ENCODE assay signal across 8 mouse cellular contexts in the genomic region with DNA sequence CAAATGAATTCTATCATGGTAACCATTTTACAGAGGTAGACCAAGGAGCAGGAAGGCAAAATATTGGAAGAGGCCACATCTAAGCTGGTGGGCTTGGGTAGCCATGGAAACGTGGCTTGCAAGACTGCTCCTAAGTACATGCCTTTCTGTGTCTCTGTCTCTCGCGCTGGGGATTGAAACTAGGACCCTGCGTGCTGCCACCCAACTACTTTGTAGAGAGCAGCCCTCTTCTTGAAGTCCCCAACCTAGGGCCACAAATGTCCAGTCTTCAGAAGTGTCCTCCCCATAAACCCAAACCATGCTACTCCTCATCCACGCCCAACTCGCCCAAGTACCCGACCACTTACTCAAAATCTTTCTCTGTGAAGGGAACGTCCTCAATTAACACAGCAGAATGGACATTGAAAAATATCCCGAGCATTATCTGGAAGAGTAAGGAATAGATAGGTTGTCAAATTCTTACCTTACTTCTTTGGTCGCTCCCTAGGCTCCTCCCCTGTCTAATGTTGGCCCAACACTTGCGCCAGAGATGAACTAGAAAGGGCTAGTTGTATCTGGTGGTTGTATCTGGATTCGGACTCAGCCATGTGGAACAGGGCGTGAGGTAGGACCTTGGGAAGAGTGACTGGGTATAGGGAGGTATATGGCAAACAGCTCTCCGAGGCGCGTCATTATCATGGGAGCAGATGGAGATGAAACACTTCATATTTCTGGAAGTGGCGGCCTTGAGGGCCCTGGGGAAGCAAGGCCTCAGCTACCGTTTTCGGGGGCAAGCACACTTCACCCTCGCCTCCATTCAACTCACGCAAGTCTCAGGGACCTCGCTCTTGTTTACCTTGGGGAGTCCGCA. TPM values are rescaled to one million over a fixed set of nuclear protein-coding genes. Genes with fewer than 3 reads are reported as not detected.
A peak's percentile ranks its signal among the peaks of the same experiment; 100 is the strongest.
DNase-seq lines count a peak whose midpoint lies in the region; ATAC-seq and TF ChIP-seq lines count a peak whose summit lies in the region.

No protein-coding gene starts in this region.

- peak overlapping the region; percentile 95 for H3K27ac ChIP-seq in embryonic facial prominence, embryonic 15.5 days (replicated peaks)
- peak overlapping the region; percentile 85 for H3K27ac ChIP-seq in intestine, postnatal 0 days (ENCODE audit: low read depth, low read length)
- H3K27ac ChIP-seq in midbrain, embryonic 10.5 days (replicated peaks): peak overlapping the region; percentile 95

- no peaks in the 10 kb centered on the region for H3K27me3 ChIP-seq in E14TG2a.4 (ENCODE audit: insufficient read depth, low read length)
- no peaks in the 10 kb centered on the region for H3K27me3 ChIP-seq in embryonic facial prominence, embryonic 15.5 days
- no peaks in the 10 kb centered on the region for H3K27me3 ChIP-seq in intestine, postnatal 0 days (replicated peaks; ENCODE audit: control insufficient read depth, insufficient read depth, low read length)
- no peaks in the 10 kb centered on the region for H3K27me3 ChIP-seq in midbrain, embryonic 10.5 days (ENCODE audit: low read depth, poor library complexity, severe bottlenecking)

- TF ChIP-seq CTCF in E14TG2a.4 (conservative IDR thresholded peaks at IDR 0.05; ENCODE audit: low read length): no peak
- TF ChIP-seq CTCF in intestine, postnatal 0 days (IDR thresholded peaks at IDR 0.05; ENCODE audit: low read depth): no peak

- WGBS in embryonic facial prominence, embryonic 15.5 days: 11% methylated on average over 23 of the region's 23 CpGs
- WGBS in intestine, postnatal 0 days: 9% methylated on average over 23 of the region's 23 CpGs
- 13% methylated on average over 23 of the region's 23 CpGs for WGBS in midbrain, embryonic 10.5 days

- peak overlapping the region; percentile 79 for H3K9ac ChIP-seq in embryonic facial prominence, embryonic 15.5 days
- peak overlapping the region; percentile 81 for H3K9ac ChIP-seq in intestine, postnatal 0 days (ENCODE audit: low read depth, low read length)

- no peak for ATAC-seq in embryonic facial prominence, embryonic 15.5 days (ENCODE audit: insufficient number of reproducible peaks, low FRiP score, low TSS enrichment, low read depth)
- ATAC-seq in intestine, postnatal 0 days: no peak

- peaks cover 64% of the 10 kb centered on the region for H3K4me1 ChIP-seq in E14TG2a.4 (replicated peaks; ENCODE audit: low read depth, low read length)
- peaks cover 45% of the 10 kb centered on the region for H3K4me1 ChIP-seq in embryonic facial prominence, embryonic 15.5 days
- H3K4me1 ChIP-seq in intestine, postnatal 0 days (replicated peaks; ENCODE audit: control insufficient read depth, insufficient read depth, low read length): peaks cover 5% of the 10 kb centered on the region; the same call in 1 of the 2 replicates
- H3K4me1 ChIP-seq in midbrain, embryonic 10.5 days: peaks cover 50% of the 10 kb centered on the region

- H3K9me3 ChIP-seq in E14TG2a.4 (ENCODE audit: low read length): no peaks in the 10 kb centered on the region
- H3K9me3 ChIP-seq in embryonic facial prominence, embryonic 15.5 days (replicated peaks): no peaks in the 10 kb centered on the region
- H3K9me3 ChIP-seq in intestine, postnatal 0 days (ENCODE audit: control insufficient read depth): no peaks in the 10 kb centered on the region
- no peaks in the 10 kb centered on the region for H3K9me3 ChIP-seq in midbrain, embryonic 10.5 days (replicated peaks)

- peaks cover 27% of the 10 kb centered on the region for H3K36me3 ChIP-seq in E14TG2a.4 (ENCODE audit: insufficient read depth, low read length)
- H3K36me3 ChIP-seq in embryonic facial prominence, embryonic 15.5 days: peaks cover 12% of the 10 kb centered on the region; the same call in 1 of the 2 replicates
- peaks cover 11% of the 10 kb centered on the region; the same call in 1 of the 2 replicates for H3K36me3 ChIP-seq in intestine, postnatal 0 days (ENCODE audit: control insufficient read depth, insufficient read depth)
- peaks cover 25% of the 10 kb centered on the region for H3K36me3 ChIP-seq in midbrain, embryonic 10.5 days

- H3K4me2 ChIP-seq in embryonic facial prominence, embryonic 15.5 days (replicated peaks): peak overlapping the region; percentile 91
- H3K4me2 ChIP-seq in intestine, postnatal 0 days (replicated peaks; ENCODE audit: low read depth): peak overlapping the region; percentile 70

- peak; percentile 30 to 31 for DNase-seq in cerebellum, adult 18-20 months
- DNase-seq in cerebellum, postnatal 4 days (ENCODE audit: low spot score in 2 of 2): no peak
- DNase-seq in midbrain, embryonic 10.5 days (ENCODE audit: low spot score): no peak
- no peak for DNase-seq in gastrocnemius, postnatal 4 days (ENCODE audit: low spot score in 2 of 2)
- no peak for DNase-seq in thymus, postnatal 25 days

- H3K4me3 ChIP-seq in E14TG2a.4 (replicated peaks; ENCODE audit: low read length): peak overlapping the region; percentile 99
- peak overlapping the region; percentile 76 for H3K4me3 ChIP-seq in embryonic facial prominence, embryonic 15.5 days (replicated peaks)
- H3K4me3 ChIP-seq in intestine, postnatal 0 days (ENCODE audit: low read depth, low read length): peak overlapping the region; percentile 91
- H3K4me3 ChIP-seq in midbrain, embryonic 10.5 days: peak overlapping the region; percentile 93

RNA-seq across cellular contexts. Expression of a gene that starts 0.8 kb away (rescaled TPM):
- polyA plus RNA-seq in embryonic facial prominence, embryonic 15.5 days (2015; fragmentation: Nextera tagmentation; extraction: Ambion mirVana): 9.5 and 12.0 TPM in 2 replicates
- polyA plus RNA-seq in intestine, postnatal 0 days (2015; fragmentation: Nextera tagmentation; extraction: Ambion mirVana): 11.2 and 11.3 TPM in 2 replicates
- polyA plus RNA-seq in midbrain, embryonic 10.5 days (2016; fragmentation: Nextera tagmentation; extraction: Ambion mirVana): 9.6 and 10.7 TPM in 2 replicates
- 1 to 10 TPM; 2.5 to 4.1 TPM for total RNA-seq in gastrocnemius, postnatal 4 days (2021)

RNA-seq across cellular contexts. Expression of a gene that starts 0.8 kb away (rescaled TPM):
- polyA plus RNA-seq in embryonic facial prominence, embryonic 15.5 days (2015; fragmentation: Nextera tagmentation; extraction: Ambion mirVana): 231 and 240 TPM in 2 replicates
- polyA plus RNA-seq in intestine, postnatal 0 days (2015; fragmentation: Nextera tagmentation; extraction: Ambion mirVana): 628 and 645 TPM in 2 replicates
- 104 and 128 TPM in 2 replicates for polyA plus RNA-seq in midbrain, embryonic 10.5 days (2016; fragmentation: Nextera tagmentation; extraction: Ambion mirVana)
- total RNA-seq in gastrocnemius, postnatal 4 days (2021): 100 to 1,000 TPM in 1 of 2 experiments, 10 to 100 TPM in 1; 83.0 to 103 TPM

RNA-seq across cellular contexts. Expression of a gene that starts 1.1 kb away (rescaled TPM):
- 157 and 177 TPM in 2 replicates for polyA plus RNA-seq in embryonic facial prominence, embryonic 15.5 days (2015; fragmentation: Nextera tagmentation; extraction: Ambion mirVana)
- 70.3 and 72.7 TPM in 2 replicates for polyA plus RNA-seq in intestine, postnatal 0 days (2015; fragmentation: Nextera tagmentation; extraction: Ambion mirVana)
- polyA plus RNA-seq in midbrain, embryonic 10.5 days (2016; fragmentation: Nextera tagmentation; extraction: Ambion mirVana): 241 and 244 TPM in 2 replicates
- 10 to 100 TPM; 51.4 to 56.9 TPM for total RNA-seq in gastrocnemius, postnatal 4 days (2021)

RNA-seq across cellular contexts. Expression of a gene that starts 9.2 kb away (rescaled TPM):
- polyA plus RNA-seq in embryonic facial prominence, embryonic 15.5 days (2015; fragmentation: Nextera tagmentation; extraction: Ambion mirVana): 11.9 and 12.4 TPM in 2 replicates
- polyA plus RNA-seq in intestine, postnatal 0 days (2015; fragmentation: Nextera tagmentation; extraction: Ambion mirVana): 3.6 and 4.4 TPM in 2 replicates
- 4.8 and 5.0 TPM in 2 replicates for polyA plus RNA-seq in midbrain, embryonic 10.5 days (2016; fragmentation: Nextera tagmentation; extraction: Ambion mirVana)
- 10 to 100 TPM; 20.2 to 22.2 TPM for total RNA-seq in gastrocnemius, postnatal 4 days (2021)

RNA-seq across cellular contexts. Expression of a gene that starts 16.3 kb away (rescaled TPM):
- polyA plus RNA-seq in embryonic facial prominence, embryonic 15.5 days (2015; fragmentation: Nextera tagmentation; extraction: Ambion mirVana): 15.4 and 17.6 TPM in 2 replicates
- 0.68 and 0.71 TPM in 2 replicates for polyA plus RNA-seq in intestine, postnatal 0 days (2015; fragmentation: Nextera tagmentation; extraction: Ambion mirVana)
- 2.5 TPM in 2 replicates for polyA plus RNA-seq in midbrain, embryonic 10.5 days (2016; fragmentation: Nextera tagmentation; extraction: Ambion mirVana)
- total RNA-seq in gastrocnemius, postnatal 4 days (2021): 1 to 10 TPM; 1.3 to 1.7 TPM

Comparison
In these comparisons a context has a peak if more than half of its experiments do, and no peak if none do; other contexts are left out.
1. DNase-seq: peak in cerebellum, adult 18-20 months (2 of 2); none in cerebellum, postnatal 4 days (0 of 2), midbrain, embryonic 10.5 days (single experiment), gastrocnemius, postnatal 4 days (0 of 2) and thymus, postnatal 25 days (single experiment).
2. Peak in every context shown above with its lines, with median percentiles within 50 percentile points of each other: H3K4me3 ChIP-seq and H3K27ac ChIP-seq.